Mouse (Mus musculus): ENCODE data around the gene Cab39. TPM values are rescaled to one million over a fixed set of nuclear protein-coding genes. Genes with fewer than 3 reads are reported as not detected.

Gene Cab39
- total RNA-seq (2022): 100 to 1,000 TPM; 177 to 206 (median 195) TPM

DNA sequence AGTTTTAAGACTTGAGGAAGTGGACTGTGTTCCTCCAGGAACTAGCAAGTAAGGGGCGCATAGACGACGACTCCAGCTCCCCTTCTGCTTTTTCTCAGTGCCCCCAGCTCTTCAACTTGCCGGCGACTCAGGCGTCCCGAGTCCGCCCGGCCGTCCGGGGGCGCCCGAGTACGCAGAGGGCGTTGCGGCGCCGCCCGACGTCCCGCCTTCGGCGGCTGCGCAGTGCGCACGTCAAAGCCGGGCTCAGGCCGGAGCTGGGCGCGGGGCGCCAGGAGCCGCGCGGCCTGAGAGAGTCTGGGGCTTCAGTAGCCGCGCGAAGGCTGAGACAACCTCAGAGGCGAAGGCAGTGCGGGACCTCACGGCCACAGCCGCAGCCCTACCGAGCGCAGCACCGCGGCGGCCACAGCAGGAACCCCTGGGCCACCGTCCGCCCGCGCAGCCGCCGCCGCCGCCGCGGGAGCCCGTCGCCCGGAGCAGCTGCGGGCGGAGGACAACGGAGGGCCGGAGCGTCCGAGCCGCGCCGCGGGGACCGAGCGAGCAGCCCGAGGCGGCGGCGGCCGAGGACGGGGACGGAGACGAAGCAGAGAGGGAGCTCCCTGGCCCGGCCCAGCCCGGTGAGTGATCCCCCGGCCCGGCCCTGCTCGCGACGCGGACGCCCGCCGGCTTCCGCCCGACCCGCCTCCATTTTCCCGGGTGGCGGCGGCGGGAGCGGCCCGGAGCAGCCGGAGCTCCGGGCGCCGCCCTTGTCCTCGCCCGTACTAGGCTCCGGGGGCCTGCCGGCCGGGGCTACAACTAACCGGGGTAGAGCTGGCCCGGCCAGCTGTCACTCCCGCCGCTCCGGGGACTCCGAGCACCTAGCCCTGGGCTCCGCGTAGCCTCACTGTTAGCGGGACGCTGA, at the start of gene Cab39:
Cab39 (plus strand) TSS at position 234 of the 898 bp plus-strand sequence.
- peak; percentile 76 to 81 for DNase-seq (ENCODE audit: low spot score in 2 of 2)

DNA sequence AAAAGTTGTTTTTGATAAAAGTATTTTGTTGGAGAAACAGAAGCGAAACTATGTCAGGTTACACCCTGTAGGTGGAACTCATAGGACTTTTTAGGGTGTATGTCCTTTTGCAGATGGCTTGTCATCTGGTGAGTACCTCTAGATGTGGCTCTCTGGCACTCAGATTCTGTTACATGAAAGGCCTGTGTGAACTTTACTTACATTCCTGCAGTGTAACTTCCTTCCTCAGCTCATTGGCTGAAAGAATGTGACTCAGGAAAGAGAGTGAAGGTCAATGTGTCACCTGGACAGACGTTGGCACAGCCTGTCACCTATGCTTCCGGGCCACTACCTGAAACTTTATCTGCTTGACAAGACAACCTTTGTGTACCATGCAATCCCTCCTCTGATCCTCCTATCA, 48.7 kb upstream of the Cab39 start:
- no peak for DNase-seq (ENCODE audit: low spot score in 2 of 2)

- no peak for DNase-seq (ENCODE audit: low spot score in 2 of 2)
Measured at GRCm38 (mm10) chr1:85746511-85746910, 46.7 kb upstream of the Cab39 start.

GRCm38 (mm10) chr1:85749829-85750228, 43.4 kb upstream of the Cab39 start:
- no peak for DNase-seq (ENCODE audit: low spot score in 2 of 2)

DNA sequence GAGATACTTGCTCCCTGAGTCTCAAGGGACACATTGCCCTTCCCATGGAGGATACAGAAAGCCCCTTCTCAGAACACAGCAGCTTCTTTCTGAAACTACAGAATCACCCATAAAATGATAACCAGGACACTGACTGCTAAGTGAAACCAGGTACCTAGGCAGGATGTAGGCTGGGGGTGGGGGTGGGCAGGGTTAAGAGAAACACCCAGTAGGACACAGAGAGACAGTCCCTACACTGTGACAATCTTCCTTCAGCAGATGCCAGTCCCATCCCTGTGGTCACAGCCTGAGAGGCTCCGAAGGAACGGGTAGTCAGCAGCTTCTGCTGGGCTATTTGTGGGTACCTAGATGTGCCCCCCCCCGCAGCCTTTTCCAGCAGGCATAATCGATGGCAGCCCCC, 42.6 kb upstream of the Cab39 start:
- DNase-seq (ENCODE audit: low spot score in 2 of 2): no peak

GRCm38 (mm10) chr1:85751494-85751893, 41.7 kb upstream of the Cab39 start:
- DNase-seq (ENCODE audit: low spot score in 2 of 2): peak; percentile 24 to 40

DNA sequence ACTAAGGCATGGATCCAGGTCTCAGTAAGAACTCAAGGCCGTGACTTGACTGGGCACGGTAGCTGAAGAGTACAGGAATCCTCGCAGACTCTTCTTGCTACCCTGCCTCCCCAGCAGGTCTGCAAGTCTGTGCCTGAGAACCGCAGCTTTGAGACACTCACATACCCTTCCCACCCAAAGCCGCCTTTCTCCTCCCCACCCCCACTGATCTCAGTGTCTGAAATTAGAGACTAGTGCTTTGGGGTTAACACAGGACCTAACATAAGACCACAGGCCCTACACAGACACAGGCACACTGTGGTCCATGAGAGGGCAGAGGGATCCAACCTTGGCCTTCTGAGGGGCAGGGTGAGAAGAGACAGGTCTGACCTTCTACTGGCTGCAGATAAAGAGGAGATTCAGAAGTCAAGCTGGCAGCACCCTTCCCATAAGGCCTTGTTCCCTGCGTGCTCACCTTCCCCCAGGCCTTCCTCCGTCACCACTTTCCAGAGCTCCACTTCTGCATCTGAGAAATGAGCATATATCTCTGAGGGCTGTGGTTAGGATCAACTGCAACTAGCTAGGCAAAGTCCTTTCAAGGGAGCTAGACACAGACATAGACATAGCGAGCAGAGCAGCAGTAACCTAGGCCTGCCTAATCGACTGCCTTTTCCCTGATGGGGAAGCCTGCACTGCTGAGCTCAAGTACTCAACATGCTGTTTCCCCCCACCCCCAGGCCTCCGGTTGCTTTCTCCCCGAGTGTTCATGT, 41.1 kb upstream of the Cab39 start:
- no peak for DNase-seq (ENCODE audit: low spot score in 2 of 2)

DNA sequence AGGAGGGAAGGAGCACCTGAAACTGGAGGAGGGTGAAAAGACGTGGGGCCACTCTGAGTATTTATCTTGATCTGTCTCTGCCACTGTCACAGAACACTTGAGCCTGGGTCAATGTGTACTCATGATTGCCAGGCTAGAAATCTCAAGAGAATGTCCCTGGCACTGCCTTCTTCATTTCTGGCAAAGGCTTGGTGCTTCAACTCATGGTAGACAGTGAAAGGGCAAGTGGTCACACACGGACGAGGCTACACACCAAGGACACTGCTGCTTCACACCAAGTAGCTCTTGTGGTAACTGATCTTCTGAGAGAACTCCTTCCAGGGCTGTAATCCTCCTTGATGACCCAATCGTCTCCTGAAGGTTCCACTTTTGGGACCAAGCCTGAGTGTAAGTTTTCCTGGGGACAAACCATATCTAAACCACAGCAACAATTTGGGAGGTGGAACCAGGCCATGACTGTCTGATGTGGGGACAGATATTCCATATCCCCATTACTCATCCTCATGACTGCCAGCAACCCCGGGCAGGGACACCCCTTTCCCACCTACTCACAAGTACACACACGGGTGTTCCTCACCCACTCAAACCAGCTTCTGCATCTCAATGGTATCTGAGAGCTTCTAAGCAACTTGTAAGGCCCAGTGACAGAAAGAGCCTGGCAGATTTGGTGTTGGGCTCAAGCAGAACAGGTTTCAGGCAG, 35.6 kb upstream of the Cab39 start:
- peak; percentile 17 to 25 for DNase-seq (ENCODE audit: low spot score in 2 of 2)

DNA sequence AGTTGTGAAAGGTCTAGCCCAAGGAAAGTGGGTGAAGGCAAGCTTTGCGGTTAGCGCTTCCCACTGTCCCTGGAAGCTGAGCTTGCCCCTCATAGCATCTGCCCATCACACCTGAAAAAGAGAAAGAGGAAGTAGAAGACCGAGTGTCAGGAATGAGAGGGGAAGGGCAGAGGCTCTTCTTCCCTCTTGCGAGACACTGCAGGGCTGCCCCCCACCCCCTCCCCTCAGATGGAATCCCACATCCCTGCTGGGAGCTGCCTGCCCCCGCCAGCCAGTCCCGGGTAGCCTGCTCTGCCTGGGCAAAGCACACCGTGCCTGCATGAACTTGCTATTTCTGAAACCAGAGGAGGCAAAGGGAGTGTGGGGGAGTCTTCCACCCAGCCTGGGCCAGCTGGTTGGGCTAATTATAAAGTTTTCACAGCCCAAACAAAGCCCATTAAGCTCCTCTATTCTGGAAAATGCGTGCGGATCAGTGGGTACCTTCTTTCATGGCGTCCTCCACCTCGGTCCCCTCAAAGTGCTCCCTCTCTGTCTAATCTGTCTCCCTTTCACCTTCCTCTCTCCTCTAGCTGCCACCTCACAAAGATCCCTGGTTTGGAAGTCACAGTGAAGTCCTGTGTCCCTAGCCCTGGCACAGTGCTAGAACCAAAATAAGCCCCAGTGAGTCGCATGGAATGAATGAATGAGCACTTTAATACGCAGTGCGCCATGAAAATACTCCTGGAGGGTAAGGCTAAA, 34.8 kb upstream of the Cab39 start:
- peak; percentile 21 to 45 for DNase-seq (ENCODE audit: low spot score in 2 of 2)

- DNase-seq (ENCODE audit: low spot score in 2 of 2): no peak
Measured at GRCm38 (mm10) chr1:85758969-85759293, 34.3 kb upstream of the Cab39 start.

GRCm38 (mm10) chr1:85761665-85762064, 31.6 kb upstream of the Cab39 start:
- no peak for DNase-seq (ENCODE audit: low spot score in 2 of 2)

DNA sequence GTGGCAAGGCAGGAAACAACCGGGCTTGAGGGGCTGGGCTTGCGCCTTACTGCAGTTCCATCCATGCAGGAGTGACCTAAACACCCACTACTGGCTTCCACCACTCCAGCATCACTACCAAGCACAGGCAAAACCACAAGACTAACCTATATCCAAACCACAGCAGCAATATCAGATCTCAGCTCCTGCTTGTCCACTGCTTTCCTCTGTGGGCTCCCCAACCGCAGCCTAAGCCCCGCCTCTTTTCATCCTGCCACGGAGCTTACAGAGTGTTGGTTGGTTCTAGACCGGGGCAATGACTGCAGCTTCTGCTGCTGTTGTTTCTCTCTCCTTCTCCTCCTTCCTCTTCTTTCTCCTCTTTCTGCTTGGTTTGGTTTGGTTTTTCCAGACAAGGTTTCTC, 29.9 kb upstream of the Cab39 start:
- DNase-seq (ENCODE audit: low spot score in 2 of 2): no peak

DNA sequence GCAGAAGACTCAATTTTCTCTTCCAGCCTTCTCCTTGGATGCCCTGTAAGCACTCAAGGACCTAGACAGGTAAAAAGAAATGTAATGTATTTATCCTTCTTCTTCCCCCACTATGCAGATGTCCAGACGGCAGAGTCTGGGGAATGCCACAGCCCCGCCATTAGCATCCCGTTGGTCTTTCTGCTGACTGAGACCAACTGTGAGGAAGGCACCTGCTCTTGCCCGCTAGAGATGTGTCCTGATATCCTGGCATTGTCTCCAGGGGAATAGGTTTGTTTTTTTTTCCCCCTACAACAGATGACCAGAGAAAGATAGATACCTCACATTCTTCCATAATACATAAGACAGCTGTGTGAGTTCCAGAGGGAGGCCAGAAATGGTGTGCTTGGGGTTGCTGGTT, 28.9 kb upstream of the Cab39 start:
- no peak for DNase-seq (ENCODE audit: low spot score in 2 of 2)

DNA sequence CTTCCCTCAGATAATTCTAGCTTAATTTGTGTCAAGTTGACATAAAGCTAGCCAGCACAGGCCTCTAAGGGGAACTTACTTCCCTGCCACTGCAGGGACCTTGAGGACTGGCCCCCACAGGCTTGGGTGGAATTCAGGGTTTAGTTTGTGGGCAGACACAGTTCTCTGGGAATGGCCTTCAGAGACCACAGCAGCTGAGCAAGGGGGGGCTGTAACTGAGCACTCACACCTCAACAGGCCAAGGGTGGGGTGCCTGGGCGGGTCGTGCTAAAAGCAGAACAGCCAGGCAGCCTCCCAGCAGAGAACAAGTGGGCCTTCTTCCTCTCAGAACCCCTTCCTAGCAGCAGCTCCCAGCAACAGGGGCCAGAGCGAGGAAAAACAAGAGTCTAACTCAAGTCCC, 27.1 kb upstream of the Cab39 start:
- no peak for DNase-seq (ENCODE audit: low spot score in 2 of 2)

- no peak for DNase-seq (ENCODE audit: low spot score in 2 of 2)
Measured at GRCm38 (mm10) chr1:85767754-85768153, 25.5 kb upstream of the Cab39 start.

DNA sequence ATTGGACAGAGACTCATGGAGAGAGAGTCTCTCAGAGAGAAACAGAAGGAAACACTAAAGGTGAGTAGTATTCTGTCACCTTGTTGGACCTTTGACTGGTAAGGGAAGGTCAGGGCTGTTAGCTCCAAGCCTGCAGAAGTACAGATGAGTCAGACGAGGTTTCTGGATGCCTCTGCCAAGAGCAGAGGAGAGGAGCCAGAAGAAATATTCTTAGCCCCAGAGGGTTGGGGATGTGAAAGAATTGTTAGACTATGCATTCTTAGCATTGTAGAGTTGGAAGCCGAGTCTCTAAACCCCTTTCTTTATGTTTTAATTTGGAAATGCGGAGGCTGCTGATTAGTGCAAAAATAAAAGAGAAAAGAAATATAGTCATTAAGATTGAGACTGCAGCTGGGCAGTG, 21.3 kb upstream of the Cab39 start:
- no peak for DNase-seq (ENCODE audit: low spot score in 2 of 2)

DNA sequence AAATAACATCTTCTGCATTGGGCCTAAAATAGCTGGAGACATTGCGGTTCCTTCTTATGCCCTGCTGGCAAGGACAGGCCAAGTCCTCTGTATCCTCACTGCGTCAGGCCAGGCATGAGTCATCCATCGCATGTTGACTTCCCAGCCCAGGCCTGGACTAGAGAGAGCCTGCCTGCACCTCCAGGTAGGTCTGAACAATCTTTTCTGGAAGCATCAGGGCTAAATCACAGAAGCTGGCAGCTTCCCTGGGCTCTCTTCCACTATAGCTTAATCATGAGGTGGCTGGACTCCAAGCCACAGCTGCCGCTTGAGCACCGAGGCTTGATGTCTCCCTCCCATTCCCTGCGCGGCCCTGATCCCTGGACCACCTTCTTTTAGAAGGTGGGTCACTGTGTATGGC, 18.1 kb upstream of the Cab39 start:
- no peak for DNase-seq (ENCODE audit: low spot score in 2 of 2)

DNA sequence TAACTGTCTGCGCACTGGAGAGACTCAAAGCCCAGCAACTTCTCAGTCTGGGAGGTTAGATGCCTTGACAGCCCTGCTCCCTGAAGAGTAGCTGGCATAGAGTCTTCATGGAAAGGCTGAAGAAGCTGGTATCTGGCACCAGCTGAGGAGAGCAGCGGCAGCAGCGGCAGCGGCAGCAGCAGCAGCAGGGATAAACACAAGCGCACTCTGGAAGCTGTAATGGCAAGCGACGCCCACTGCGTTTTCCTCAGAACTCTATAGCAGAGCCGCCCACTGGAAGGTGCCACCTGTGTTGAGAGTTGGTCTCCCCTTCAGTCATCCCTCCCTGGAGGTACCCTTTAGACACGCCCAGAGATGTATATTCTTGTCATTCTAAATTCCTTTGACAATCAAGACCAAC, 17.1 kb upstream of the Cab39 start:
- no peak for DNase-seq (ENCODE audit: low spot score in 2 of 2)

DNA sequence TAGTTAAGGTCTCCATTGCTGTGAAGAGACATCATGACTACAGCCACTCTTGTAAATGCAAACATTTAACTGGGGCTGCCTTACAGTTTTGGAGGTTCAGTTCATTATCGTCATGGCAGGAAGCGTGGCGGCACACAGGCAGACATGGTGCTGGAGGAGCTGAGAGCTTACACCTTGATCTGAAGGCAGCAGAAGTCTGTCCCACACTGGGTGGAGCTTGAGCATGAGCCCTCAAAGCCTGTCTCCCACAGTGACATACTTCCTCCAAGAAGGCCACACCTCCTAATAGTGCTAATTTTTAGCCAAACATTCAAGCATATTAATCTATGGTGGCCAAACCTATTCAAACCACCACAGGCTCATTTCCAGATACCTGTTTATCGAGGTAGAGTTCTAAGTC, 14.8 kb upstream of the Cab39 start, which contains the start of gene A630001G21Rik:
A630001G21Rik (minus strand) TSS at position 208 of the 400 bp plus-strand sequence.
- no peak for DNase-seq (ENCODE audit: low spot score in 2 of 2)

DNA sequence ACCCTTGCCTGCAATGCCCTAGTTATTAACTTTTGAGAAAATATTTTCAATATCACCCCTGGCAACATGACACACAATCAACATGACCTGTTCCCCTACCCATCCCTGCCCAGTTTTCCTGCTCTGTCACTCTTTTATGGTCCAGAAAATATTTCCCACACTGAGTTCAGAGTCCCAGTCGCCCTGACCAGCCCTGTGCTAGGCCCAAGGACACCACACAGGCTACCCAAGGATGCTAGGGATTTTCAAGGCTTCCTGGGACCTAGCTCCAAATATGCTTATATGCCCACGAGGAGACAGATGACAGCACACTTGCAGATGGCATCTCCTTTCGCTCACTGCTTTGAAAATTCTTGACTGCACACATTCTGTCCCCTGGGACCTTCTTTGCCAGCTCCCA, 14.2 kb upstream of the Cab39 start:
- DNase-seq (ENCODE audit: low spot score in 2 of 2): no peak

DNA sequence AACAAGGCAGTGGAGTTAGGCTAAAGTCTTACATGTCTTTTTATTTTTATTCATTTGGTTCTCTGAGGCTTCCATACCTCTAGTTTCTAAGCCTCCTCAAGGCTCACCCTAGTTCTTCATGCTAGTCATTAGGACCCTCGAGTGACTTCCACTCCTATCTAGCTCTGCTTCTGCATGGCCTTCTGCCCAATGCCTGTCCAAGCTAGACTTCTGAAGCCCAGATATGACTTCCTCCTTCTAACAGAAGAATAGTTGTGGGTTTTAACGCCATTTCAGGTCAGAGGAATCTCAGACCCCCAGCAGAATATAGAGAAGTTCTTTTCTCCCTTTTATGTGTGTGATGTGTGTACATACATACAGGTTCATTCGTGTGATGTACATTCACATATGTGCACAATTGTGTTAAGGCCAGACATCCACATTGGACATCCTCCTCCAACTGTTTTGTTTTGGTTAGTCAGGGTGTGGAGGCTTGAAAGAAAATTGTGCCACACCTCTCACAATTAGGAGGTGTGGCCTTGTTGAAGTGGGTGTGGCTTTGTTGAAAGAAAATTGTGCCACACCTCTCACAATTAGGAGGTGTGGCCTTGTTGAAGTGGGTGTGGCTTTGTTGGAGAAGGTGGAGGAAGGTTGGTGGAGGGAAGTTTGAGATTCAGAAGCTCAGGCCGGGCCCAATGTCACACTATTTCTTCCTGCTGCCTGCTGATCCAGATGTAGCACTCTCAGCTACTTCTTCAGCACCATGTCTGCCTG, 13.6 kb upstream of the Cab39 start:
- DNase-seq (ENCODE audit: low spot score in 2 of 2): no peak
